Mouse (Mus musculus) limb, embryonic 14.5 days (tissue): ENCODE measurements around the gene Tas2r138. TPM values are rescaled to one million over a fixed set of nuclear protein-coding genes. Genes with fewer than 3 reads are reported as not detected.

ENCODE experiments used
- ATAC-seq: fragments of 200-750 bp; cut with Nextera tagmentation; 2 replicates; pipeline ENCODE4 v1.8.0; 2017; ENCODE audit warnings: low read depth, moderate number of reproducible peaks, moderate TSS enrichment; ENCODE audit not compliant: low FRiP score
- DNase-seq: peaks from one replicate; pipeline ENCODE4 v3.0.0-alpha.2; 2015; ENCODE audit warnings: low spot score
- H3K27ac ChIP-seq: fragments of 300-500 bp; sonication (generic); replicated peaks from 2 replicates; pipeline ENCODE4 v1.5.1; 2014; ENCODE audit warnings: low read depth, mild to moderate bottlenecking, low read length, moderate library complexity, mixed read lengths
- H3K27me3 ChIP-seq: fragments of 300-500 bp; sonication (generic); 2 replicates; pipeline ENCODE4 v1.6.1; 2014; ENCODE audit warnings: low read length, mixed read lengths; ENCODE audit not compliant: control insufficient read depth, insufficient read depth
- H3K36me3 ChIP-seq: fragments of 300-500 bp; sonication (generic); 2 replicates; pipeline ENCODE4 v1.6.1; 2014; ENCODE audit warnings: mild to moderate bottlenecking, low read length, moderate library complexity, mixed read lengths; ENCODE audit not compliant: control insufficient read depth, insufficient read depth
- H3K4me1 ChIP-seq: fragments of 300-500 bp; sonication (generic); 2 replicates; pipeline ENCODE4 v1.6.1; 2014; ENCODE audit warnings: antibody characterized with exemption, low read length, mixed read lengths; ENCODE audit not compliant: control insufficient read depth, insufficient read depth
- H3K4me2 ChIP-seq: fragments of 300-500 bp; sonication (generic); replicated peaks from 2 replicates; pipeline ENCODE4 v1.6.1; 2014; ENCODE audit warnings: low read depth, mild to moderate bottlenecking, low read length, moderate library complexity; ENCODE audit not compliant: severe bottlenecking
- H3K4me3 ChIP-seq: fragments of 300-500 bp; sonication (generic); replicated peaks from 2 replicates; pipeline ENCODE4 v1.5.1; 2014; ENCODE audit warnings: low read length
- H3K9ac ChIP-seq: fragments of 300-500 bp; sonication (generic); 2 replicates; pipeline ENCODE4 v1.6.1; 2014; ENCODE audit warnings: mild to moderate bottlenecking, low read depth, low read length, moderate library complexity; ENCODE audit not compliant: severe bottlenecking
- H3K9me3 ChIP-seq: fragments of 300-500 bp; sonication (generic); 2 replicates; pipeline ENCODE4 v1.6.1; 2016; ENCODE audit warnings: low read length; ENCODE audit not compliant: control insufficient read depth
- POLR2A ChIP-seq: fragments of 200-500 bp; IDR thresholded peaks from 2 replicates; pipeline ENCODE4 v1.8.0; 2012; ENCODE audit warnings: inconsistent platforms, mild to moderate bottlenecking, moderate library complexity, borderline replicate concordance; ENCODE audit not compliant: insufficient read depth, insufficient read length; ENCODE audit errors: extremely low read depth
- WGBS: fragments of 180-500 bp; shearing (Covaris S2); extraction: QIAGEN DNeasy Blood & Tissue Kit; methylation state at CpG from one replicate; pipeline ENCODE4 v1.1.7; 2014; 5-methylcytosine and 5-hydroxymethylcytosine counted together
- polyA plus RNA-seq, 2 experiments: library from polyadenylated mRNA; depleted of rRNA in 1 of 2; stranded (reverse) in 1 of 2; unstranded in 1 of 2; fragments of >200 nt; fragmentation: Nextera tagmentation in 1 of 2; extraction: Ambion mirVana in 1 of 2; gene quantifications; 2 replicates each; pipeline versions ENCODE4 v1.2.1 to v1.2.3; 2012 to 2014

The Tas2r138 gene
- polyA plus RNA-seq (2012; rRNA removed) (not detected in 2 replicates), polyA plus RNA-seq (2014; fragmentation: Nextera tagmentation; extraction: Ambion mirVana) (not detected in 2 replicates)

- H3K9ac ChIP-seq: no peak within 1 kb of the TSS
These were observed at the start of gene Tas2r138 for GRCm38 (mm10) chr6:40613260-40613852. TSS of gene Tas2r138 (minus strand) at chr6:40613310.

GRCm38 (mm10) chr6:40660930-40661329 lies 47.8 kb upstream of the Tas2r138 start:
- no peaks in the 10 kb centered on the region for H3K4me1 ChIP-seq
- no peak overlapping the region for H3K4me2 ChIP-seq
- no peaks in the 10 kb centered on the region for H3K27me3 ChIP-seq
- ATAC-seq (no peak), DNase-seq (no peak)
- 65% methylated on average over 2 of the region's 2 CpGs for WGBS
- H3K9ac ChIP-seq: no peak overlapping the region
- no peaks in the 10 kb centered on the region for H3K36me3 ChIP-seq
- no peak overlapping the region for H3K27ac ChIP-seq
- no peaks in the 10 kb centered on the region for H3K9me3 ChIP-seq
- H3K4me3 ChIP-seq: no peak overlapping the region
- no peak for TF ChIP-seq POLR2A

More at GRCm38 (mm10) chr6:40613260-40613852, at the start of gene Tas2r138:
- H3K27me3 ChIP-seq: no peaks in the 10 kb centered on the region
- 73% methylated on average over 4 of the region's 4 CpGs for WGBS
- no peak within 1 kb of the TSS for H3K27ac ChIP-seq
- H3K4me1 ChIP-seq: no peaks in the 10 kb centered on the region
- no peak within 1 kb of the TSS for H3K4me2 ChIP-seq
- DNase-seq (no peak), ATAC-seq (no peak)
- H3K4me3 ChIP-seq: no peak within 1 kb of the TSS
- H3K9me3 ChIP-seq: no peaks in the 10 kb centered on the region
- TF ChIP-seq POLR2A: no peak
- no peaks in the 10 kb centered on the region for H3K36me3 ChIP-seq

- DNase-seq: no peak
- H3K9ac ChIP-seq: no peak overlapping the region
- no peaks in the 10 kb centered on the region for H3K27me3 ChIP-seq
- TF ChIP-seq POLR2A: no peak
- ATAC-seq: no peak
- WGBS: 88% methylated on average over 1 of the region's 1 CpGs
- no peak overlapping the region for H3K4me2 ChIP-seq
- no peaks in the 10 kb centered on the region for H3K4me1 ChIP-seq
- no peaks in the 10 kb centered on the region for H3K36me3 ChIP-seq
- no peaks in the 10 kb centered on the region for H3K9me3 ChIP-seq
- no peak overlapping the region for H3K4me3 ChIP-seq
- H3K27ac ChIP-seq: no peak overlapping the region
These were observed 37.8 kb upstream of the Tas2r138 start for GRCm38 (mm10) chr6:40650953-40651352.

DNA sequence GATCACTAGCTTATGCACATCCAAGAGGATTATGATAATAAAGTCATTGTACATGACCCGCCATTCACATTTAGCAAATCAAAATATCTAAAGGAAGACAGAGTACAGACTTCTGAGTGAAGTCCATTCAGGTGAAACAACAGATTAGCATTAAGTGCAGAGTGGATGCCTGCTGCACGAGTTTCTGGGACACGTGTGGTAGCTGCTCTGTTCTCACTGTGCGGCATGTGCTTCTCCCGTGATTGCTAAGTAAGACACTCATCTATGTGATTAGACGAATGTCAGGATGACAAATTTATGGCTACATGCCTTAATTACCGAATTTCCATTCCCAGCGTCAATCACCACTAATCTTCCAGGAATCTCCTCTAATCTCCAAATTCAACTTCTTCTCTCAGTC lies 32.6 kb upstream of the Tas2r138 start:
- H3K4me2 ChIP-seq: no peak overlapping the region
- no peak overlapping the region for H3K9ac ChIP-seq
- H3K27me3 ChIP-seq: no peaks in the 10 kb centered on the region
- TF ChIP-seq POLR2A: no peak
- DNase-seq: no peak
- ATAC-seq: no peak
- no peaks in the 10 kb centered on the region for H3K4me1 ChIP-seq
- WGBS: 73% methylated on average over 8 of the region's 8 CpGs
- no peak overlapping the region for H3K27ac ChIP-seq
- H3K4me3 ChIP-seq: no peak overlapping the region
- H3K9me3 ChIP-seq: no peaks in the 10 kb centered on the region
- H3K36me3 ChIP-seq: no peaks in the 10 kb centered on the region

DNA sequence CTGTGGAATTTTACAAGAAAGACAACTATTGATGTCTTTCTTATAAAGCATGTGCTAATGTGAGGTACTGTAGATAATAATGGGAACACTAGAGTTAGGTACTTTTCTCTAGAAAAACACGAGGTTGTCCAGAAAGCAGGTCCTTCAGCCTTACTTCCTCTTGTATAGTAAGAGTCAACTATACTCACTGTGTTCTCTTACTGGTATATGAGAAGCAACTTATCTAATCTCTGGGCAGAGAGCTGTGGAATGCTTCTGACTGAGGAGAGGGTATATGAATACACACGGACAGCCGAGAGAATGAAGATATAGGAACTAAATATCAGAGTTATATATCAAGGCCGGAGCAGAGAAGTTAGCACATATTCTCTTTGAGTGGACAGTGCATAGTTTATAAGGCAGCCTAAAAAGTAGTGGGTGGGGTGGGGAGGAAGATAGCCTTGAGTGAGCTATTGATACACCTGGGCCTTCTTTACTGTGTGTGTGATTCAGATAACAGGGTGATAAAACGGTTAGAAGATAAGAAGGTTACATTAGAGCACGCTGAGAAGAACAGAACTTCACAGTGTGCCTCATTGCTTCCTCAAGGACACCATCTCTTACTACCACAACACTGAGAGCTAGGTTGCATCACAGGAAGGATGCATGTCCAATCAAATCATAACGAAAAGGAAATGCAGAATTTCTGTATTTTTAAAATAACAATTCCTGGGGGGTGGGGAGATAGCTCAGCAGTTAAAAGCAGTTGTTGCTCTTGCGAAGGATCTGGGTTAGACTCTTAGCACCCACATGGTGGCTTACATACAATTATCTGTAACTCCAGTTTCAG lies 27.8 kb upstream of the Tas2r138 start:
- no peaks in the 10 kb centered on the region for H3K27me3 ChIP-seq
- no peak overlapping the region for H3K27ac ChIP-seq
- no peak overlapping the region for H3K4me2 ChIP-seq
- no peak for ATAC-seq
- H3K4me1 ChIP-seq: no peaks in the 10 kb centered on the region
- 88% methylated on average over 8 of the region's 8 CpGs for WGBS
- H3K9me3 ChIP-seq: no peaks in the 10 kb centered on the region
- no peak for DNase-seq
- no peak for TF ChIP-seq POLR2A
- no peak overlapping the region for H3K4me3 ChIP-seq
- H3K36me3 ChIP-seq: no peaks in the 10 kb centered on the region
- H3K9ac ChIP-seq: no peak overlapping the region
